Mouse (Mus musculus) liver, adult 2 months (tissue): ENCODE measurements around the gene Csf1.

ENCODE experiments used
- CTCF ChIP-seq: fragments of 200-500 bp; IDR thresholded peaks from 2 replicates; pipeline ENCODE4 v1.5.1; 2011; ENCODE audit warnings: low read depth, low read length, control low read depth
- POLR2A ChIP-seq: fragments of 200-500 bp; IDR thresholded peaks from 2 replicates; pipeline ENCODE4 v1.6.1; 2011; ENCODE audit warnings: low read length, control low read depth; ENCODE audit not compliant: insufficient read depth; ENCODE audit errors: extremely low read depth

DNA sequence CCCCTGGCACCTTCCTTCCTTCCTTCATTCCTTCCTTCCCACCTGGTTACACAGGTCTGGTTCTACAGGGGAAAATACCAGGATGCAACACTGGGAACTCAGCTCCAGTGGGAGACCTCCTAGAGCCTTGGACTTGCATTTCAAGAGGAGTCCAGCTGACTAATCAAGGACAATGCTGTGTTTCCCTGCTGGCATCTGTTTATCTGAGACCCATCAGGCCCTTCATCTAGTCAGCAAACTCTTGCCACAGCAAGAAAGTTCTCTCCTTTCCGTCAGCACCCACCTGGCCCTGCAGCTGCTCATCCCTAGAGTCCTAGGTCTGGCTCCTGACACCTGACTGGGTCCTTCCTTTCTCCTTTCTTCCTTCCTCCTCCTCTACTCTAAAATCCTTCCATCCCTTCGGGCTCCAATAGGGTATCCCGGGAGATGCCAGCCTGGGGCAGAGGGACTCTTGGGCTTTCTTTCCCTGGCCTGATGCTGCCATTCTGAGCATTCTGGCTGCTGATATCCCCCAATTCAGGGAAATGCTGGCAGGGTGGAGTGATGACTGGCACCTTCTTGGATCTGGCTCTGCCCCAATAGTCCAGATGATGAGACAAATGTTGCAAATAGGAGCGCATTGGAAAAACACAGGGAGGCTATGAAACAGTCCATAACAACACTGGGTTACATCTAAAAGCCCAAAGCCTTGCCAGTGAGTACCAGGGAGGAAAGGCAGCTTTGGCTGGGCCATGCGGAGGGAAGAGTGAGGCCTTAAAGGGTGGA is 2.7 kb downstream of the Csf1 start:
- TF ChIP-seq CTCF, result no peak
- no peak for TF ChIP-seq POLR2A
